Mouse (Mus musculus): Measurements from ENCODE around the gene Fam129c. TPM values are rescaled to one million over a fixed set of nuclear protein-coding genes. Genes with fewer than 3 reads are reported as not detected.

Gene Fam129c
- total RNA-seq, 2 experiments from 2014 or later = 3.4 to 3.5 TPM

DNA sequence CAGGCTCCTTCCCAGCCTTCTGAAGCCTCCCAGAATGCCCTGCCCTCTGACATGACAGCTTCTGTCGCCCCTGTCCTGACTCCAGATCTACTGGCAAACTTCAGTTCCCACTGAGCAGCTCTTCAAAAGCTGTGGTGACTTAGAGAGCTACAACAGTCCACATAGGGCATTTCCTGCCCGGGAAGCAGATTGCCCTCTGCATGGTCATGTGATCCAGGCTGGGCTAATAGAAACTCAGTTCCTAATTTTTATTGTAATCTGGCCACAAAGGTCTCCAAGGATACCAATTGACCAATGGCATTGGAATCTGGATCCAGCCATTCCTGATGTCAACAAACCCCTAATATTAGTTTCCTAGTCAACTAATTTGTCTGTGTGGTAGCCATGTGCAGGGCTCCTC, 34.4 kb downstream of the Fam129c start:
- intact Hi-C loops (cut with DNase I) = no loop called here

DNA sequence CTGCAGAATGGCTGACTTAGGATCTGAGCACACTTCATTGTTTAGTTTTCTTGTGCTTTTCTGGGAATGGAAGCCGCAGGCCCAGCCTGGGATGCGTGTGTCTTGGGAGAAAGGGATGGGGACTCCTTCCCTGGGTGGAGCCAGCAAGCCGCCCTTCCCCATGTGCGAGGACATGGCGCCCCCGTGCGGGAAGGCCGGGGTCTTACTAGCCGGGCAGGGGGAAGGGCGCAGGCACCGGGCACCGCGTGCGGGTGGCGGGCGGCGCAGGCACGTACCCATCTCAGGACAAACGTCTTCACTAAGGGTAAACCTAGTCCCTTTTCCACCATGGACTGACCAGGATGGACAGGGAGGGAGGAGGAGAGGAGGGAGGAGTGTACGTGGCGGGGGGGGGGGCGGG, 35.7 kb downstream of the Fam129c start:
- DNase-seq (ENCODE audit: extremely low spot score in 1 of 2, low spot score in 2 of 2) = peak in 1 of 2 experiments; percentile 73
- intact Hi-C loops (cut with DNase I) = no loop called here

More for the DNA sequence above, 34.4 kb downstream of the Fam129c start:
- DNase-seq (ENCODE audit: extremely low spot score in 1 of 2, low spot score in 2 of 2) = no peak

DNA sequence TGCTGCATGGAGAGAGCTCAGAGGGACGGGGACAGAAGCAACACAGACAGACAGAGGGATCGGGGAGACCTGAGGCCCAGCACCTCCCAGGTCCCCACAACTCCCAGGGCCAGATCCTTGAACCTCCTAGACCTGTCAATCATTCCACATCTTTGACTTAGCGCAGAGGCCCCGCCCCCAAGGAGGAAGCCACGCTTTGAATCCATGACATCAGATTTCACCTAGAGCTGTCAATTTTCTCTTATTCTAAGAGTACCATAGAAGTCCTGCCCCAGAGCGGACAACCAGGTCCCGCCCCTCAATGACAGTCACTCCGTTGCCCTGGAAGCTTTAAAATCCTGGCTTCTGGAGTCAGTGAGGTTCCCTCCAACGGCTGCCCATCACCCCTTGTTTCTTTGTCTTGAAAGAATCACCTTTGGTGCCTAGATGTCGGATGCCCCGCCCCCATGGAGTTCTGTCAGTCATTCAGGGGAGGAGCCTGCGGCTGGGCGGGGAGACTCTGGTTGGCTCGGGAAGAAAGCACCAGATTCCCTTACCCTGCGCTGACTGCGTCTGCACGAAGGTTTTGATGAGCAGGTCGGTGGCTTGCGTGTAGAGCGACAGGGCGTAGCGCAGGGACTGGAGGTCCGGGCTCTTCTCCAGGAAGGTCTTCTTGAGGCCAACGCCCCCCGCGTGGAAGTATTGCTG, 36.7 kb downstream of the Fam129c start:
- DNase-seq (ENCODE audit: extremely low spot score in 1 of 2, low spot score in 2 of 2) = peak in 1 of 2 experiments; percentile 74
- intact Hi-C loops (cut with DNase I) = no loop called here

DNA sequence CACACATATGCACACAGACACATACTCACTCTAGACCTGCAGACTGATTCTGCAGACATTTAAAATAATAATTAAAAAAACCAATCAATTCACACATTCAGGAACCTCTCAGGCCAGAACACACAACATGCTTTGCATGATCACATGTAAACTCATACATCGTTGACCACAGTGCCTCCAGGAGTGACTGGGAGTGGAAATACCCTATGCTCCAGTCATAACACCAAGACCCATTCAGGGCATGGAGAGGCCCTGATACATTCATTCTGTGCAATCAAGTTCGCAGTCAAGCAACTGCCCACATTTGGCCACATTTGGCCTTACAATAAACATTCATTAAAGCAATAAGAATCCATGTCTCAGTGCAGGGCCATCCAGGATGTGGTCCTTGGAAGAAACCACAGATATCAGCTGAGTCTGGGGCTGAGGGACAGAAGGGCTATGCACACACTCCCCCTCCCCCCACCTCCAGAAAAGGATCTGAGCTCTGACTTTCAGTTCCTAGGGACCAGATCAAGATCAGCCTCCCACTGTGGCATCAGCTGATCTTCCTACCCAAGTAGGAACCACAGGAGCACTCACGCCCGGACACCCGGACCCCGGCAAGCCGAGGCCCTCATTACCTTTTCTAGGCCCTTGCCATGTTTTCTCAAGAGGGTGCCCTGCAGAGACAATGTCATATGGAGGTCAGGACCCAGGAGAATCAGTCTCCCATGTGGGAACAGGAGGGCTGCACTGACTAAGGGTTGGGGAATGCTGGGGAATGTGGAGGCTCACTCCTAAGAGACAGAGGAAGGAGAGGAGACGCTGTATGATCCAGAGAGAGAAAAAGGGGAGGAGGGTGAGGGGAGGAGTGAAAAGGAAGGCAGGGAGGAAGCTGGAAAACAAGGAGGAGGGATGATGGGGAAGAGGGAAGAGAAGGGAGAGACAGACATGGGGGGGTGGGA, 40.0 kb downstream of the Fam129c start:
- no peak for DNase-seq (ENCODE audit: extremely low spot score in 1 of 2, low spot score in 2 of 2)
- intact Hi-C loops (cut with DNase I) = no loop called here

DNA sequence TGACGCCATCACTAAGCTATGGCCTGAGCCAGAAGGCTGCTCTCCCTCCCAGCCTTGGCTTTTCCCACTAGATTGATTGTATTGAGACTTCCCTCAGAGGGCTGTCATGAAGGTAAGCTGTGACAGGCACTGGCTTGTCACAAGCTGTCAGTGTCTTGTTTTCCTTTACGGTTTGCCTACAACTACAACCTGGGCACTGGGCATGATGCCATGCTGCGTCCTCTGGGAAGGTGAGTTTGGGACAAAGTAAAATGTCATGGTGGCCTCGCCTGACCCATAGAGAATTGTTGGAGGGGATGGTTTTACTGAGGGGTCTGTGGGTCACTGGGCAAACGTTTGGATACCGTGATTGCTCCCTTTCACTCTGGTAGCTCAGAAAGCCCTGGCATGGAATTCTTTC, 40.9 kb downstream of the Fam129c start:
- intact Hi-C loops (cut with DNase I) = no loop called here

DNA sequence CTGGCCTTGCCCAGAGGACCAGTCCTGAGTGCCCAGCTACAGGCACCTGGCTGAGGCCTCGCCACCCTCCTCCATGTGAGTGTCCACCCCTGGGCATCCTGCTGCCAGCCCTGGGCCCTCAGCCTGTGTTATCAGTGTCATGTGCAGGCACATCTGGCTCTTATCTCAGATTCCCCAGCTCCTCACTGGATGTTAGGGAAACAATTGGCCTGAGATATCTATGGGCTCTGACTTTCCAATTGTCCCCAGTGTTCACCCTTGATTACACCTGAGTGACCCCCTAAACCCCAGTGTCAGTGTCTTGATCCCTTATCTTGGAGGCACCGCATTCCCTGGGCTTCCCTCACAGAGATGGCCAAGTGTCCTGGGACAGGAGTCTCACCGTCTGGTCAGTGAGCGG, 41.9 kb downstream of the Fam129c start:
- intact Hi-C loops (cut with DNase I) = no loop called here

More for the DNA sequence above, 40.9 kb downstream of the Fam129c start:
- DNase-seq (ENCODE audit: extremely low spot score in 1 of 2, low spot score in 2 of 2) = no peak

DNA sequence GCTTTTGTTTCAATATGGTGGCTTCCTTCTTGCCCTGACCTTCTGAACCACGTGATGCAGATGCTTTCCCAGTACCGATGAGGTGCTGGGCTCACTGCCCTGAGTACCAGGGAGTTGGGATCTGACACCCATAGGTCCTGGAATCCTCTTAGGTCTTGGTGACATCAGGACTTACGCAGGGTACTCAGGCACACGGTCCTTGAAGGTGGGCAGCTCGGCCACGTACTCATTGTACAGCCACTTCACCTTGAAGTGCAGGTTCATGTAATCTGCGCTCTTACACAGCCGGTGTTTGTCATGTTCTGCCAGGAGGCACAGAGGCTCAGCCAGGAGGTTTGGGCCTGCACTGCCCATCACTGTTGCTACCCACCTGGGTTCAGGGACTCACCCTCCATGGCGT, 48.1 kb downstream of the Fam129c start:
- intact Hi-C loops (cut with DNase I) = no loop called here
- no peak for DNase-seq (ENCODE audit: extremely low spot score in 1 of 2, low spot score in 2 of 2)

More for the DNA sequence above, 41.9 kb downstream of the Fam129c start:
- no peak for DNase-seq (ENCODE audit: extremely low spot score in 1 of 2, low spot score in 2 of 2)

DNA sequence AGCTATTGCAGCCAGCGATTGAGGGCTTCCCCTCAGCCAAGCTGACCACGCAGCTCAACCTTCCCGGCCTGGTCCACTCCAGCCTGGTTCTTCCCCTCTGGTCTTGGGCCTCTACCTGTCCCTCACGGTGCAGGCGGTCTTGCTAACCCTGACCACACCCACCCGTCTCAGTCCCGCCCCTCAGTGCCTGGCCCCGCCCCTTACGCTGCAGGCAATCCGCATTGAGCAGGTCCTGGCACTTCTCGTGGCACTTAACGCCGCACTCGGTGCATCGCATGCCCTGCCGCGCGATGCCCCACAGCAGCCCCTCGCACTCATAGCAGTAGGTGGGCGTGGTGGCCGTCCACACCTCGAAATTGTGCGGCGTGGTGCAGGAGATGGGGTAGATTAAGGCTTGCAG, 57.2 kb downstream of the Fam129c start:
- DNase-seq (ENCODE audit: extremely low spot score in 1 of 2, low spot score in 2 of 2) = peak in 1 of 2 experiments; percentile 39
- intact Hi-C loops (cut with DNase I) = no loop called here

Small RNA genes lying within 50 kb of the gene (microRNA-seq; reads per million reads assigned to microRNA genes)
- gene Mir6769b = 26.4 reads per million, percentile 43 among the genes with 10 or more reads in this experiment

Other genes starting within 250 kb of the Fam129c start
- 100 to 1,000 TPM in 1 of 2 experiments, 10 to 100 TPM in 1; 97.6 to 103 TPM for gene Use1, start 230.8 kb upstream of the Fam129c start, total RNA-seq (2021)
- 10 to 100 TPM; 17.1 to 21.3 TPM for gene Ocel1, start 226.3 kb upstream of the Fam129c start, total RNA-seq (2021)
- gene Nr2f6, start 215.7 kb upstream of the Fam129c start, total RNA-seq (2021) = 10 to 100 TPM; 21.9 to 26.2 TPM
- gene Ushbp1, start 201.8 kb upstream of the Fam129c start, total RNA-seq (2021) = 1 to 10 TPM; 5.0 to 5.9 TPM
- 10 to 100 TPM; 73.4 to 86.2 TPM for gene Babam1, start 200.8 kb upstream of the Fam129c start, total RNA-seq (2021)
- 1 to 10 TPM in 1 of 2 experiments, under 1 TPM in 1; 0.79 to 1.2 TPM for gene Ankle1, start 191.6 kb upstream of the Fam129c start, total RNA-seq (2021)
- 100 to 1,000 TPM; 171 to 183 TPM for gene Abhd8, start 134.0 kb upstream of the Fam129c start, total RNA-seq (2021)
- gene Mrpl34, start 132.7 kb upstream of the Fam129c start, total RNA-seq (2021) = 10 to 100 TPM; 67.1 to 72.5 TPM
- 100 to 1,000 TPM; 120 to 127 TPM for gene Dda1, start 128.4 kb upstream of the Fam129c start, total RNA-seq (2021)
- gene Ano8, start 111.7 kb upstream of the Fam129c start, total RNA-seq (2021) = 10 to 100 TPM; 67.7 to 71.5 TPM
- gene Gtpbp3, start 109.5 kb upstream of the Fam129c start, total RNA-seq (2021) = 10 to 100 TPM; 29.0 to 29.2 TPM
- 1 to 10 TPM; 5.6 to 7.3 TPM for gene Plvap, start 85.9 kb upstream of the Fam129c start, total RNA-seq (2021)
- not detected for gene Ccdc194, start 71.9 kb upstream of the Fam129c start, total RNA-seq (2021)
- gene Bst2, start 60.2 kb upstream of the Fam129c start, total RNA-seq (2021) = 1 to 10 TPM in 1 of 2 experiments, under 1 TPM in 1; 0.95 to 3.4 TPM
- 10 to 100 TPM; 35.1 to 36.6 TPM for gene Mvb12a, start 54.7 kb upstream of the Fam129c start, total RNA-seq (2021)
- not detected for gene Tmem221, start 38.8 kb upstream of the Fam129c start, total RNA-seq (2021)
- not detected for gene Nxnl1, start 31.0 kb upstream of the Fam129c start, total RNA-seq (2021)
- 10 to 100 TPM; 69.5 to 73.6 TPM for gene Slc27a1, start 28.8 kb upstream of the Fam129c start, total RNA-seq (2021)
- gene Pgls, start 5.5 kb upstream of the Fam129c start, total RNA-seq (2021) = 10 to 100 TPM; 63.1 to 75.1 TPM
- 10 to 100 TPM; 65.9 to 71.6 TPM for gene Colgalt1, start 13.3 kb downstream of the Fam129c start, total RNA-seq (2021)
- gene Unc13a, start 74.1 kb downstream of the Fam129c start, total RNA-seq (2021) = 100 to 1,000 TPM; 279 to 290 TPM
- 1 to 10 TPM; 6.1 to 6.6 TPM for gene Jak3, start 78.6 kb downstream of the Fam129c start, total RNA-seq (2021)
- 1 to 10 TPM; 1.2 to 2.0 TPM for gene Insl3, start 91.6 kb downstream of the Fam129c start, total RNA-seq (2021)
- under 1 TPM; 0.26 to 0.41 TPM for gene B3gnt3, start 104.1 kb downstream of the Fam129c start, total RNA-seq (2021)
- gene Fcho1, start 128.1 kb downstream of the Fam129c start, total RNA-seq (2021) = 100 to 1,000 TPM; 139 to 143 TPM

Measured in left cerebral cortex, postnatal 10 days (tissue).